Mouse (Mus musculus): ENCODE results near the gene Hbq1b. TPM values are rescaled to one million over a fixed set of nuclear protein-coding genes. Genes with fewer than 3 reads are reported as not detected.
"Not testable (repeated sequence)": the region's sequence is repeated elsewhere in the genome, so short reads cannot be mapped to it uniquely, and the experiment has no call there.

The Hbq1b gene
- total RNA-seq, 2 experiments from 2014 or later: 2.3 TPM; not detected in 1

DNA sequence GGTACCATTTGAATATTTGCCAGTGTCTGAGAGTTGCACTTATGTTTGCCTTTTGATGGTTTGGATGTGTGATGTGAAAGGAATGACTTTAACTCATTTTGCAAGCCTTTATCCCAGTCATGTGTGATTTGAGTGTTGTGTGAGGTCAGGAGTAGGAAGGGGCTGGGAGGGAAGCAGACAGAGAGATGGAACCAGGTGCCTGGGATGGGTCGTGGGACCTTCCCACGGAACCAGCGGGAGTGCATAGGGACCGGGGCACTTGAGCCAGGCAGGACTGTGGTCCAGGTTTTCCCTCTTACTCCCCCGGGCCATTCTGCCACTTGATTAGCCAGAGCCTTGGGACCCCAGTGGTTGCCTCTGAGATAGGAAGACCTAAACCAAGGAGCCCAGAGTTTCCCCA lies 18.8 kb upstream of the Hbq1b start:
- no peak for DNase-seq

DNA sequence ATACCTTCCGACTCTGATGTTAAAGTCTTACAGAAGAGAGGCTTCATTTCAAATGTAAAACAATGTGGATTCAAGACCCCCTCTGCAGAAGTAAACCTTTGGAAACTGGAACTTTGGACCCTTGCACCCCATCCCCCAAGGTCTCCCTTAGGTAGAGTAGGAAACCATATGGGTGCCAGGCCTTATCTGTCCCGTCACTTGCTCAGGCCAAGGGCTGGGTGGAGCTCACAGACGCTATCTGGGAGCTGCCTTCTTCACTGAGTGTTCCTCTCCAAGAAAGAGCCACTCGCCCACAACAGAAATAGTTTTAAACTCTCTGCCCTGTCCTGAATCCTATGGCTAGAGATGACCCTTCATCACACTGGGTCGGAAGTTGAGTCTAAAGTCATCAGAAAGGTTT lies 17.8 kb upstream of the Hbq1b start:
- no peak for DNase-seq

DNA sequence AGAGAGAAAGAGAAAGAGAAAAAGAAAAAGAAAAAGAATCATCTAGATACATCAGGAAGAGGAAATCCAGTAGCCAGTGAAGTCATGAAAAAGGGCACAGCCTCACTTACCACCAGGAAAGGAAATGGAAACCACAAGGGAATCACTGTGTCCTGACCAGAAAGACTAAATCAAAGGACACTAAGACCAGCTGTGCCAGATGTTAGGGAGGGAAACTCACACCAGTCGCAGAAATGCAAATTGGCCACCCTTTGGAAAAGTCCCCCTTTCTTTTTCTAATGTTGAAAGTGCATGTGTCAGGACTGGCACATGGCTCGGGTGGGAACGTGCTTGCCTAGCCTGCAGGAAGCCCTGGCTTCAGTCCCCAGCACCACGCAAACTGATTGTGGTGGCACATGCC lies 15.6 kb upstream of the Hbq1b start:
- DNase-seq: no peak

DNA sequence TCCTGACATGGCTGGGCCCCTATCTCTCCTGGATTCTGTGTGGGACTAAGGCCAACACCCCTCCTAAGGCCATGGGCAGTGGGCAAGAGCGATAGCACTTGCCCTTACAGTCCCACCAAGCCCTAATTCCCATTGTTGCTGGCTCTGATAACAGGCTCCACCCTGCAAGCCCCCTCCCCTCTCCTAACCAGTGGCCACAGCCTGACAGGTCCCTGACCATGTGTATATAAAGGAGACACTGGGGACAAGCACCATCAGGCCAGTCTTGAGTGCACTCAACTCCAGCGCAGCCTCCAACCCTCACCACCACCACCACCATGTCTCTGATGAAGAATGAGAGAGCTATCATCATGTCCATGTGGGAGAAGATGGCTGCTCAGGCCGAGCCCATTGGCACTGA lies 10.4 kb upstream of the Hbq1b start, which contains the start of gene Hba-x:
Hba-x (plus strand) TSS at position 54 of the 400 bp plus-strand sequence.
- no peak for DNase-seq

DNA sequence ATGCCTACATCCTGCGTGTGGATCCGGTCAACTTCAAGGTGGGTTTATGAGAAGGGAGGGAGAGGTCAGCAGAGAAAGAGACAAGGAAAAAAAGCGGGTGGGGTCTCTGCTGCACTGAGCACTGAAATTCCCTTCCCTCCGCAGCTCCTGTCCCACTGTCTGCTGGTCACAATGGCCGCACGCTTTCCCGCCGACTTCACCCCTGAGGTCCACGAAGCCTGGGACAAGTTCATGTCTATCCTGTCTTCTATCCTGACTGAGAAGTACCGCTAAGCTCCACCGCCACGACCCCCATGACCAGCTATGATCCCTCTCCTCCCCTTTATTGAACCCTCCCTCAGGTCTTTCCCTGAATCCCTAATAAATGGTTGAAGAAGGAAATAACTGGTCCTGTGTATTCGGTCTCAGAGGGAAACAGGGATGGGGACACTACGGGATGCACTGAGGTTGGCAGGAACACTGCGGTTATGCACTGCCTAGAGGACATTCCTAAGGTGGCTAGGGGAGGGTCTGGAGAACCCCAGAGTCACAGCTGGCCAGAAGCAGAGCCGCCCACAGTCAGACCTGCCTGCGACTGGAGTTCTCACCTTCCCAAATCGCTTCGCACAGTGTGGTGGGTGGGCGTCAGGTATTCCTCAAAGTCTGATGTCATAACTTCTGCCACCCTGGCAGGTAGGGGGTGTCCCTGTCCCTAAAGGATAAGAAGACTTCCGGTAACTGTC lies 8.9 kb upstream of the Hbq1b start:
- DNase-seq: no peak

DNA sequence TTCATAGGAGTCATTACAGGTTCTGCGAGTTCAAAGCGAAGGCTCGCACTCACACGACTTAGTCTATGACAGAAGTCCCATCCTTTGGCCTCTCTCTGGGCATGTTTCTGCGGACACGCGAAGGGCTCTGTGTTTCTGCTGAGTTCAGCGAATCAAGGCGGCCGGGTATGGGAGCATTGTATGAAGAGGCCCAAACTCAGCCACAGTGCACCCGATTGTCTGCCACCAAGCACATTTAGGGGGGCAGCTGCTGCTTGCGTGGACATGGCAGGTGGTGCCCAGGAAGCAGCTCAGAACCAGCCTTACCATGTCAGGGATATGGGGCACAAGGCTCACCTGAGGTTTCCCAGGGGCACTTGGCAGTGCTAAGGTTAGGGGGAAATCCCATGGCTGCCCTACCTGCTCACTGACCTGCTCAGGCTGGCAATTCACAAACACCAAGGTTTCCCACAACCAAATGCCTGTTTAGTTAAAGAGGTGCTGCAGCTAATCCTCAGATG lies 8.3 kb upstream of the Hbq1b start:
- DNase-seq: no peak

DNA sequence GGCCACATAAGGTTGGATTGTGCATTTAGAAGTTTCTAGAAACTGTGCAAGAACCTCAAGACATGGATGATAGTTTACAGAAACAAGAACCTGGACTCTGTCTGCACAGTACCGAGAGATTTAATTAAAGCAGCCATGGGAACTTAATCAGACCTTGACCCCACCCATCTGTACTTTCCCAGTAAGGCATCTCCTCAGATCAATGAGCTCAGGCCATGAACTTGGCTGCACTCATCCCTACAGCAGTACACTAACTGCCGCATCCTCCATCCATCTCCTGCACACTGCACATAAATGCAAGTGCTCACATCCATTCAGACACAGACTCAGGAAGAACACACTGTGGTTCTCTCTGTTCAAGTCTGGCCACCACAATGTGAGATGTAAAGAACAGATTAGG lies 6.1 kb upstream of the Hbq1b start:
- no peak for DNase-seq

DNA sequence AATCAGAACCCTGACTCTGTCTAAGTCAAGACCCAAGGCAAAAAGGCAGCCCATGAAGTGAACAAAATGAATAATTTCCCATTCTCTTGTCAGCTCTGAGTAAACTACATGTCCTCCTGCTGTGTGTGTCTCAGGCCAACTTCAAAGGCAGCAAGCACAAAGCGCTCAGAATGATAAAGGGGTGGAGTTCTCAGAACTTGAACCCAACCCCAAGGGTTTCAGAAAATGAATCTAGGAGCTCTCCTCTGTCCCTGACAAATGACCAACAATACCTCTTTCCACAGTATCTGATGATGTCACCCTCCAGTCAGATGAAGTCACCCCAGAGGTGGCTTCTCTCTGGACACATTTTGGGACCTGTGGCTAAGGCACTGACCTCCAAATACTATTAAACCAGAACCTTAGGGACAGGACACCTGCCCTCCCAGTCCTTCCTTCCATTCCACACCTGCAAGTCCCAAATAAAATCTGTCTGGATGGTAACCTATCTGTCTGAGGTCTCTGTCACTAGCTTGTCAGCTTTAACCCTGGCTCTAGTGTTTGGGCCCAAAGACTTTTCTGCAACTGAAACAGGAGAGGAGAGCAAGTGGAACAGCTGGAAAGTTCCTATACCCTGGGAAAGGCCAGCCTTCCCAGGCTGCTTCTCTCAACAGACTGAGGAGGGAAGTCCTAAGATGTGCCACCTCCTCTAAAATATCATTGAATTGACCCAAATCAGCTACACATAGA lies 5.2 kb upstream of the Hbq1b start:
- no peak for DNase-seq

DNA sequence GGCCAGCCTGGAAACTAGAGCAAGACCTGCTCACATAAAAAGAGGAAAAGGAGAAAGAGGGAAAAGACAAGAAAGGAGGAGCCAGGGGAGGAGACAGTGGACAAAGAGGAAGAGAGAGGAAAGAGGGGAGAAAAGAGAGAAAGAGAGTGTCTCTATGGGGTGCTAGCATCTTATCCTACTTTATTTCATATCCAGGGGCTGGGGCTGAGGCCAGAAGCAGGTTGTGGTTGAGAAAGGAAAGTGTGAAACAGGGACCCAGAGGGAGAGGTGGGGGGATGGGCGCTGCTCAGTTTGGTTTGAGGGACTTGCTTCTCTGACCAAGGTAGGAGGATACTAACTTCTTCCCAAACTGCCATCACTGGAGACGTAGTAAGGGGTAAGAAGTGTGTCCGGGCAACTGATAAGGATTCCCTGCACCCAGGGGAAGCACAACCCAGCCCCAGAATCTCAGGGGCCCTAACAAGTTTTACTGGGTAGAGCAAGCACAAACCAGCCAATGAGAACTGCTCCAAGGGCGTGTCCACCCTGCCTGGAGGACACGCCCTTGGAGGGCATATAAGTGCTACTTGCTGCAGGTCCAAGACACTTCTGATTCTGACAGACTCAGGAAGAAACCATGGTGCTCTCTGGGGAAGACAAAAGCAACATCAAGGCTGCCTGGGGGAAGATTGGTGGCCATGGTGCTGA lies 3.5 kb upstream of the Hbq1b start, which contains the start of gene Hba-a1:
Hba-a1 (plus strand) TSS at position 421 of the 687 bp plus-strand sequence.
- not testable (repeated sequence) for DNase-seq

DNA sequence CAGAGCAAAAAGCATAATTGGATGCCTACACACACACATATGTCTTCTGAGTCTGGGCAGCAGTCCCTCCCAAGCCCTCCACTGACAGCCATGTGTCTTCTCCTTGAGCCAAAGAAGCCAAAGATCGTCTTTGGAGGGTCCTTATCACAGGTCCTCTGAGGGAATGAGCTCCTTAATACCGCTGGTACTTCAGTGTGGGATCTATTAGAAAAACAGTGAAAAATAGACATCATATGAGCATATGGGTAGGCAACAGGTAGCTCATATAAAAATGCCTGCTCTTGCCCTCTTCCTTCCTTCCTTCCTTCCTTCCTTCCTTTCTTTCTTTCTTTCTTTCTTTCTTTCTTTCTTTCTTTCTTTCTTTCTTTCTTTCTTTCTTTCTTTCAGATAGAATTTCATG lies 2.2 kb upstream of the Hbq1b start:
- DNase-seq: not testable (repeated sequence)

DNA sequence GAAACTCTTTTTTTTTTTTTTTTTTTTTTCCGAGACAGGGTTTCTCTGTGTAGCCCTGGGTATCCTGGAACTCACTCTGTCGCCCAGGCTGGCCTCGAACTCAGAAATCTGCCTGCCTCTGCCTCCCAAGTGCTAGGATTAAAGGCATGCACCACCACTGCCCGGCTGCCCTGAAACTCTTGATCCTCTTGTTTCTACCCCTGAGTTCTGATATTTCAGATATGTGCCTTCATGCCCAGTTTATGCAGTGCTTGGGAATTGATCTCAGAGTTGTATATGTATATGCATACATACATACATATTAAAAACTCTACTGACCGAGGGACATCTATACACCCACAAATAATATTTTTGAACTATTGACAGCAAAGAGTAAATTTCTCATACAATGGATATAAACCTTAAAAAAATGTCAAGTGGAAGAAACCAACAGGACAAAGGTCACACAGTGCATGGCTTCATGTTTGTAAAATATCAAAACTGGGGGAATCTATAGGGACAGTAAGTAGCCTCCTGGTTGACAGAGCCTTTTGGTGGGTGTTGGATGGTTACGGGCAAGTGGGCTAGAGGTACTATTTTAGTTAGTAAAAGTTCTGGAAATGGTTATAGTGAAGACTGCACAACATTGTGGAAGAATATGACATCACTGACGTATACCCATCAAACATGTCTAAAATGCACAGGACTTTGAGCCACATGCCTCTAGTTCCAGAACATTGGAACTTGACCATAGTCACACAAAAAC lies 1.6 kb upstream of the Hbq1b start:
- DNase-seq: no peak

DNA sequence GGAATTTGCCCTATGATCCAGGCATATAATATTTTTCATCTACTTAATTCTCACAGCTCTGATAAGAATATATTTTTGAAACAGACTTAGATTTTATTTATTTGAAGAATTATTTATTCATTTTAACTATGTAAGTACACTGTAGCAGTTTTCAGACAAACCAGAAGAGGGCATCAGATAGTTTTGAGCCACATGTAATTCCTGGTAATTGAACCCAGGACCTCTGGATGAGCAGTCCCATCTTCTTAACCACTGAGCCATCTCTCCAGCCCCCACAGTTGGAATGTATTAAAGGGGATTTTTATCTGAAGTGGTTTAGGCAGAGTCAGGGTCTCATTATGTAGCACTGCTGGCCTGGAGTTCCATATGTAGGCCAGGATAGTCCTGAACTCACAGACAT lies 878 bp upstream of the Hbq1b start:
- DNase-seq: not testable (repeated sequence)

DNA sequence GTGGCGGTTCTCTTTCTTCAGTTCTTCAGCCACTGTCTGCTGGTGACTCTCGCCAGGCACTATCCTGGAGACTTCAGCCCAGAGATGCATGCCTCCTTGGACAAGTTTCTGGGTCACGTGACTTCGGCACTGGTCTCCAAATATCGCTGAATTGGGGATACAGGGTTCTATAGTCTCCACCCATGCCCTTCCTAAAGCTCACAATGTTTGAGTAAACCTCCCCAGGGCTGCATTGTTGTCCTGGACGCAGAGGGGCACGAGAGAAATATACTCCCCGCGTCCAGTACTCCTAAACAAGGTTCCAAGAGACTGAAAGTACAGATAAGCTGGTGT lies 694 bp downstream of the Hbq1b start:
- no peak for DNase-seq

DNA sequence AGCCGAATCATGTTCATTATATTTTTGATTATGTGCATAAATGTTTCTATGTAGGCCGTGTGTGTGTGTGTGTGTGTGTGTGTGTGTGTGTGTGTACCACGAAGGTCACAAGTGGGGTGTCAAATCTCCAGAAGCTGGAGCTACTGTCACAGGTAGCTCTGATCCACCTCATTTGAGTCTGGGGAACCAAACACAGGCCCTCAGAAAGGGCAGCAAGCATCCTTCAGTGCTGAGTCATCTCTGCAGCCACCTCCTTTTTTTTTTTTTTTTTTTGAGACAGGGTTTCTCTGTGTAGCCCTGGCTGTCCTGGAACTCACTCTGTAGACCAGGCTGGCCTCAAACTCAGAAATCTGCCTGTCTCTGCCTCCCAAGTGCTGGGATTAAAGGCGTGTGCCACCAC lies 6.1 kb downstream of the Hbq1b start:
- DNase-seq: not testable (repeated sequence)

DNA sequence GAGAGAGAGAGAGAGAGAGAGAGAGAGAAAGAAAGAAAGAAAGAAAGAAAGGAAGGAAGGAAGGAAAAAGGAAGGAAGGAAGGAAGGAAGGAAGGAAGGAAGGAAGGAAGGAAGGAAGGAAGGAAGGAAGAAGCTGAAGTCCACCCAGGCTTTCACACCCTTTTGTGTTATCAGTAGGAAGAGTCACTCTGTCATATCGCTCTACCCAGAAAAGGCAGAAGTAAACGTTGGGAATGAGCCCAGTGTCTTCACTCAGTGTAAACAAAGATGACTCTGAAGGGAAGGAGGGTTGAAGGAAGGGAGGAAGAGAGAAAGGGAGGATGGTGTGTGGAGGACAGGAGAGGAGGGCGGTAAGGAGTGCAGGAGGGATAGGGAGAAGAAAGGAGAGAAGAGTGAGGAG lies 6.7 kb downstream of the Hbq1b start:
- not testable (repeated sequence) for DNase-seq

DNA sequence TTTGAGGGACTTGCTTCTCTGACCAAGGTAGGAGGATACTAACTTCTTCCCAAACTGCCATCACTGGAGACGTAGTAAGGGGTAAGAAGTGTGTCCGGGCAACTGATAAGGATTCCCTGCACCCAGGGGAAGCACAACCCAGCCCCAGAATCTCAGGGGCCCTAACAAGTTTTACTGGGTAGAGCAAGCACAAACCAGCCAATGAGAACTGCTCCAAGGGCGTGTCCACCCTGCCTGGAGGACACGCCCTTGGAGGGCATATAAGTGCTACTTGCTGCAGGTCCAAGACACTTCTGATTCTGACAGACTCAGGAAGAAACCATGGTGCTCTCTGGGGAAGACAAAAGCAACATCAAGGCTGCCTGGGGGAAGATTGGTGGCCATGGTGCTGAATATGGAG lies 9.4 kb downstream of the Hbq1b start, which contains the start of gene Hba-a2:
Hba-a2 (plus strand) TSS at position 287 of the 400 bp plus-strand sequence.
- DNase-seq: not testable (repeated sequence)

DNA sequence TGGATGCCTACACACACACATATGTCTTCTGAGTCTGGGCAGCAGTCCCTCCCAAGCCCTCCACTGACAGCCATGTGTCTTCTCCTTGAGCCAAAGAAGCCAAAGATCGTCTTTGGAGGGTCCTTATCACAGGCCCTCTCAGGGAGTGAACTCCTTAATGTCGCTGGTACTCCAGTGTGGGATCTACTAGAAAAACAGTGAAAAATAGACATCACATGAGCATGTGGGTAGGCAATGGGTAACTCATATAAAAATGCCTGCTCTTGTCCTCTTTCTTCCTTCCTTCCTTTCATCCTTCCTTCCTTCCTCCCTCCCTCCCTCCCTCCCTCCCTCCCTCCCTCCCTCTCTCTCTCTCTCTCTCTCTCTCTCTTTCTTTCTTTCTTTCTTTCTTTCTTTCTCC lies 10.7 kb downstream of the Hbq1b start:
- not testable (repeated sequence) for DNase-seq

DNA sequence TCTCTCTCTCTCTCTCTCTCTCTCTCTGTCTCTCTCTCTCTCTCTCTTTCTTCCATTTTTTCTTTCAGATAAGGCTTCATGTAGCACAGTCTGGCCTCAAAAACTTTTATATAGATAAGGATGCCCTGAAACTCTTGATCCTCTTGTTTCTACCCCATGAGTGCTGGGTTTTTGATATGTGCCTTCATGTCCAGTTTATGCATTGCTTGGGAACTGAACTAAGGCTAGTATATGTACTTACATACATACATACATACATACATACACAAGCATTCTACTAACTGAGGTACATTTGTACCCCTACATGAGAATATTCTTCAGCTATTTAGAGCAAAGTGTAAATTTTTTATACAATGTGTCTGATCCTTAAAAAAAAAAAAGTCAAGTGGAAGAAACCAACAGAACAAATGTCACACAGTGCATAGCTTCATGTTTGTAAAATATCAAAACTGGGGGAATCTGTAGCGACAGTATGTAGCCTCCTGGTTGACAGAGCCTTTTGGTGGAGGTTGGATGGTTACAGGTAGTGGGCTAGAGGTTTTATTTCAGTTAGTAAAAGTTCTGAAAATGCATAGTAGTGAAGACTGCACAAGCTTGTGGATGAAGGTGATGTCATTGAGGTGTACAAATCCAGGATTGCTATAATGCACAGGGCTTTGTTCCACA lies 11.2 kb downstream of the Hbq1b start:
- no peak for DNase-seq

DNA sequence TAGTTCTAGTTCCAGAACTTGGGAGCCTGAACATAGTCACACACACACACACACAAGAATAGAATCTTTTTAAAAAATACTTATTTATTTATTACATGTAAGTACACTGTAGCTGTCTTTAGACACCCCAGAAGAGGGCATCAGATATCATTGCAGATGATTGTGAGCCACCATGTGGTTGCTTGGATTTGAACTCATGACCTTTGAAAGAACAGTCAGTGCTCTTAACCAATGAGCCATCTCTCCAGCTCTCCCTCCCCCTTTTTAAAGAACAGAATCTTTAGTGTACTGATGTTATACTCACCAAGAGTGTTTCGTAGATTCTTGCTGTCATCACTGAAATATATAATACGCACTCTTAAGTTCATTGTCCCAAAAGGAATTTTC lies 11.8 kb downstream of the Hbq1b start:
- no peak for DNase-seq

DNA sequence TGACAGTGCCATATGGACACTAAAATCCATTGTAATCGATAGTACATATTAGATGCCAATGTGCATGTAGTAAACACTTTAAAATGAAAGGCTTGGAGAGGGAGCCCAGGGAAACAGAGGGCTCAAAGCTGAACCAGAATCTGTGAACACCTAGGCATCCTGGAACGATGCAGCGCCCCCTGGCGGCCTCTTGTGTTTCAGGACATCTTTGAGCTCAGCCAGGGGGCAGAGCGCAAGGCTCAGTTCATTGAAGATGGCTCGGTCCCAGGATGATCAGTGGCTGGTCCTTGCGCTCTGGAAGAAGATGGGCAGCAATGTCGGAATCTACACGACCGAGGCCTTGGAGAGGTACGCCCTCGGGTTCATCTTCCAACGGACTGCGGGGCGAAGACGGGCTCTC lies 13.1 kb downstream of the Hbq1b start, which contains the start of gene Hbq1a:
Hbq1a (plus strand) TSS at position 205 of the 400 bp plus-strand sequence.
- peak; percentile 38 to 41 for DNase-seq
